Mouse (Mus musculus): ENCODE measurements around the gene Fgfr2. TPM values are rescaled to one million over a fixed set of nuclear protein-coding genes. Genes with fewer than 3 reads are reported as not detected.

Gene Fgfr2
- polyA plus RNA-seq, 2 experiments from 2014 or later: not detected

DNA sequence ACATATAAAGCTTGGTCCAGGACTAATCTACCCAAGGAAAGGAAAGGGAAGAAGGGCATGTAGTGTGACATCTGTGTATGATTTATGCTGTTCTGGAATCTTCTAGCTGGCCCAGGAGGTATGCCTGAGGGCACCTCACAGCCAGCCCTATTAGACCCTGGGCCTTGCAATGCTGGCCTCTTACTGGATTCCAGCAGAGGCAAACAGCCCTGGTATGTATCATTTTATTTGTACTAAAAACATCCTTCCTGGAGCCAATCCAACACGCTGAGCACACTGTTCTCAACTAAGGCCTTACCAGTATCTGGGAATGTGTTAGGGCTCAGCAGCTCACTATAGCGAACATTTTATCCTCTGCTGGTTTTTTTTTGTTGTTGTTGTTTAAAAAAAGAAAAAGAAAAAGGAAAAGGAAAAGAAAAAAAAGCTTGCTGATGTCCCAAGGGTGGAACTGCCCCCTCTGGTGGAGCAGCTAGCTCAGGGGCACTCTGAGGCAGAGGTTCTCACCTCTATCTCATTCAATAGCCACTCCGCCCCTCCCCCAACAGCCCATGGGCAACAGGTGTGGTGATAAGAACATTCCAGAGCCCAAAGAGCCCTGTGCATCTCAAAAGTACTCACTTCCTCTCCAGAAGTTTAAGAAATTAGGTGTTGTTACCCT is 82.3 kb downstream of the Fgfr2 start:
- no peak for ATAC-seq

DNA sequence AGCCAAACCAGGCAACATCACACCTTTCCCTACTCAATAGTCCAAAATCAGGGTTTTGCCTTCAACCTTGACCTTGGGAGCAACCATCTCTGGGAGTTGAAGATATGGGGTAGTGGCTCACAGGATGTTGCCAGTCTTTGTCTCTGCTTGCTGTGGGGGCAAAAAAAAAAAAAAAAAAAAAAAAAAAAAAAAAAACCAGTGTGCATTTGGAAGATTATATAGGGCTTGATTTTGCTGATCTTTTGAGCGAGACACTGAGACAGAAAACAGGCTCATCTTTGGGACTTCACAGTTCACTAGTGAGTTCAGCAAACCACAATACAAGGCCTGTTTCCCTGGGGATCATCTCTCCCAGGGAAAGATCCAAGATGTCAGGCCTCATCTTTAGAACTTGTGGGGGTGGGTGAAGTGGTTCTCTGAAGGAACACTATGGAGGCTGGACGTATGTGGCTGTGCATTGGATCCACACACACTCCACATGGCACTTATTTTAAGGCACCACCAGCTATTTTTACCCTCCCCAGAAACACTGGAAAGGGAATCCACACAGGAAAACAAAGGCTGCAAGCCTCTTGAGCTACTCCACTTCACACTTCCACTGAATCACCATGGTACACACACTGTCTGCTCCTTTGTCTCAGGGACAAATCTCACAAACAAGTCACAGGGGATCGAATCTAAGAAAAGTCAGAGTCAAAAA is 83.4 kb downstream of the Fgfr2 start:
- ATAC-seq: no peak

DNA sequence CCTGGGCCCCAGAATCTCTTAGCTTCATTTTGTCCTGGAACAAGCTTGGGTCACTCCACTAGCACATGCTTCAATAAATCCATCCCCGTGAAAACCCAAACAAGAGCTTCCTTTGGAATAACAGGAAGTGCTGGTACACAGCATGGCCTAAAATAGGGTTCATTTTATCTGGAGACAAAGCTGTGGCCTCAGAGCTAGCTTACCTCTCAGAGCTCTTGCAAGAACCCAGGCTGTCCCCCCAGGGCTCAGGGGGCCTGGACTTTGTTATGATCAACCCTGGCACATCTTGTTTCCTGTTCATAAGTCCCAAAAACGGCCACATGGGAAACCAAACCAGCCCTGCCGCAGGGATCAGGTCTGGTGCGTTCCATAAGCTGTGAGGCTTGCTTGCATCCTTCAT is 85.5 kb downstream of the Fgfr2 start:
- no peak for ATAC-seq

DNA sequence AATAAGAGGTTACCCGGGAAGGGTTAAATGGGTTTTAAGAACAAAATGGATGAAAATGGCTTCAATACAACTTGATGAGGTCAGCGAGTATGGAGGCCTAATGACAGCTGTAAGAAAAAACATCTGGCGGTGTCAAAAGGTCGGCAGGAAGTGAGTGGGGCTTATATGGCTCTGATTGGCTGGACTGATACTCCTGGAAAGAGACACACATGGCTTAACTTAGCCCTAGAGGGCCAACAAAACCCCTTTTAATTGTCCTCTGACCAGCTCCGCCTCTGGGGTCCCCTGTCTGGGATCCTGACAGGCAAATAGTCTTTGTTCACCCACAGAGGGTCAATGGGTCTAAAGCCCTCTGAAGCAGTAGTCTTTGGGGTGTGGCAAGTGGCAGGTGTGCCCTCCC is 85.9 kb downstream of the Fgfr2 start:
- no peak for ATAC-seq

DNA sequence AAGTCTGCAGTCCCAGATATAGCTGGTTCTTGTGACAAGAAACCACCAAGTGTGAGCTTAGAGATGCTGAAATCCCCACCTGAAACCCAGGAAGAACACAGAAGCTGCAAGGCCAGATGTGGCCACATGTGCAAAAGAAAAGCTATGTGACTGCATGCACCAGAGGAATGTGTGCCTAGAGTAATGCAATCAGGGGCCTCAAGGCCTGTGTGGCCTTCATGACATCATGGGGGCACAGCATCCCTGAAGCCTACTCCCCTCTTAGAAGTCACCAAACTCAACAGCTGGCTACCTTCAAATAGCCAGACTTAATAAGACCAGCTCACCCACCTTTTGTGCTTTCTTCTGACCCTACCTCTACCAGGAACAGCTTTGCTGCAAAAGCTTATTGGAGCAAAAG is 87.2 kb downstream of the Fgfr2 start:
- ATAC-seq: no peak

DNA sequence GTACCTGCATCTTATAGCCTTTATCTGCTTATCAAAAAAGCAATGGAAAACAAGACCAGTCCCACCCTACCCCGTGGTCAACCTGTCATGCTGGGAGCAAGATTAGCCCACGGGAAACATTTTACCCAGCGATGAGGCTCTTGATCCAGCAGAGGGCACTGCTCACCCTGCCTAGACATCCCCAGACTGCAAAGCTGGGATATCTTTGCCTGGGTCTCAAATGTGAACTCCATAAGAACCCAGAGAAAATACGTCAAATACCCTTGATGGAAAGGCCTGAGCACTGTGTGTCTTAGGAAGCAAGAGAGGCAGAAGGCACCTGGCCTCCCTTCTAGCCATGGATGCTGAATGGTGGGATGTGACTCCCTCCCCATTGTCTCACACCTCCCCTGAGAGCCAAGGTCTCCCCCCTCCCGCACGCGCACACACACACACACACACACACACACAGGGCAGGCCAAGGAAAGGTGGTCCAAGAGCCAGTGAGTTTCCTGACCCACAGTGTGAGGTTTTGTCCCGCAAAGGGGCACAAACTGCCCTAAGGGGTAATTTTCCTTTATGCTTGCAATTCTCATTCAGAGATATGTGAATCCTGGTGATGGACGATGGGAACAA is 90.5 kb downstream of the Fgfr2 start:
- no peak for ATAC-seq

DNA sequence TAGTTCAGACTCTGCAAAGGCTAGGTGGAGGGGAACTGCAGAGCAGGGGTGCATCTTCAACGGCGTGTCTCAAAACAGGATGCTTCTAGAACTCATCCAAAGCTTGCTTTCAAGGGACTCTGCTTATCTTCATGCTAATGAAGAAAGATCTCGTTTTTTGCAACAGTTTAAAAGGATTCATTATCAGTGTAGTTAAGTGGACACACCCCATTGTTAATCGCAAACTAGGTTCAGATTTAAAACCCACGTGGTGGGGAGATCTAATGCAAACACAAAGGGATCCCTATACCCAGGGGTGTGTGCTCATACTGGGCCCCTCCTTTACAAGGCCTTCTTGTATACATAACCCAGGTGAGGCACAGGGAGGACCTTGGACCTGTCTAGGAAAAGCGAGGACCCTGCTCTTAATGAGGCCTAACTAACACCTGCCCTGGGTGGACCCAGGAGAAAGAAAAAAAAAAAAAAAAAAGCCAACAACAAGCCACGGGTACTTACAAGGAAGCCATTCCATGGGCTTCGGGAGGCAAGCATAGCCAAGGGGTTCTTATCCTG is 93.6 kb downstream of the Fgfr2 start:
- ATAC-seq: no peak

DNA sequence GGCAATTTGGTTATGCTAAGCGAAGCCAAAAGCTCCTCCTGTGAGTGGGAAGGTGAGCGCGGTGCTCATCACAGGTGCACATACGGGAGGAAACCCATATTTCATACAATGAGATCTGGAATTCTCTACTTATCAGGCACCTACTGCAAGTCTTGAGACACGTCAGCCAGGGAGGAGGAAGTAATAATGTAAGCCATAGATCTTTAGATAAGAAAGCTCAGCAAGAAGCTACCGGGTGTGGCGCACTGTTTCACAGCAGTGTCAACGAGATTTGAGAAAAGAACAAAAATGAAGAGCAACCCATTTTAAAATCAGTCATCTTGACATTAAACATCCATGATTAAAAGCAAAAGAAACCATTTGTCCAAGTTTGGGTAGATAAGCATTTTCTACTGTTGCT is 94.1 kb downstream of the Fgfr2 start:
- ATAC-seq: no peak

DNA sequence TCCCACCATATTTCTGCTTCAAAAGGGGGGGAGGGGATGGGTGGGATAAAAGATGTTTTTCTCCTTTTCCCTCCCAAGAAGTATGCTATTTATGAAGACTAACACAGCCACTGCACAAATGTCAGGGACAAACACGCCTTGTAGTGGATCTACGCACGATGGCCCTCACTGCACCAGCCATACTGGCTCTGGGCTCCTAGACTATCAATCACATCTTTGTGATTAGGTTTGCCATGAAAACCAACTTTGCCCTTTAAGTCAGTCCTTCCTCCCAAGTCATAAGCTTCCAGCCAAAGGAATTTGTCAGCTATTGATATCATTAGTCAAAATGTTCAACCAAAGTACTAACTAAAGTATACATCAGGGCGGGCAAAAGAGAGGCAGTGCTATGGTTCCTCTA is 95.2 kb downstream of the Fgfr2 start:
- no peak for ATAC-seq

DNA sequence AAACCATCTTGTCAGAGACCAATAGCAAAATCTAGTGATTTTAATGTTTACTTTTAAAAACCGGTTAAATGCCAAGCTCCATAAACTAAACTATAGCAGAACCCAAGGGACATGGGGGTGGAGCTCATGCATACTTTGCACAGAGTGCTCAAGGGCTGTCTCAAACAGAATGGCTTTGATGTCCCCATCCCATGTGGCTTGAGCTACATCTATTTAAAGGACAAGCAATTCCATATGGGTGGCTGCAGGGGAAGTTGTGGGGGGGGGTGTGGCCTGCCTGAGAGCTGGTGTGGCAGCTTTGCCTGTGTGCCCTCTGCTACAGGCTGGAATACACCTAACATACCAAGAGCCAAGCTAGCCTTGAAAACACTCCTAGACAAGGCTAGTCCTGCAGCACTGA is 98.5 kb downstream of the Fgfr2 start:
- ATAC-seq: no peak

DNA sequence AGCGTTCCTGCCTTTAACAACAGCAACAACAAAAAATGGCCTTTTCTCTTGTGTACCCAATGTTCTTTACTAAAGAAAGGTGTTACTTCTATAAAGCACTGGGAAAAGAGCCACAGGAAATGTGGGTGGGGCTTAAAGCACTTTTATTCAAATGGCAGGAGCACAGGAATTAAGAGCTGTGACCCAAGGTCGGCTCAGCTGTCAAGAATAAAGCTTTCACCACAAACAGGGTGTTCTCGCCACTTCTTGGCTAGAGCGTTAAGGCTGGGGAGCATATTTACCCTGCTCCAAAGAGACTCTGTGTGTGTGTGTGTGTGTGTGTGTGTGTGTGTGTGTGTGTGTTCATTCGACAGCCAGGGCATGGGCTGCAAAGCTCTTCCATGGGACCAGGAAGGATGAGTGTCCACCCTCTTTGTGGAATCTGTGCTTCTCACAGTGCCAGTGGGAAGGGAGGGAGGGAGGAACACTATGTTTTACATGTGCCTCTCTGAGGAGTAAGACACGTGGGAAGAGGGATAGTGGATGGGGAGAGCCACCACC is 103.6 kb downstream of the Fgfr2 start:
- ATAC-seq: no peak

DNA sequence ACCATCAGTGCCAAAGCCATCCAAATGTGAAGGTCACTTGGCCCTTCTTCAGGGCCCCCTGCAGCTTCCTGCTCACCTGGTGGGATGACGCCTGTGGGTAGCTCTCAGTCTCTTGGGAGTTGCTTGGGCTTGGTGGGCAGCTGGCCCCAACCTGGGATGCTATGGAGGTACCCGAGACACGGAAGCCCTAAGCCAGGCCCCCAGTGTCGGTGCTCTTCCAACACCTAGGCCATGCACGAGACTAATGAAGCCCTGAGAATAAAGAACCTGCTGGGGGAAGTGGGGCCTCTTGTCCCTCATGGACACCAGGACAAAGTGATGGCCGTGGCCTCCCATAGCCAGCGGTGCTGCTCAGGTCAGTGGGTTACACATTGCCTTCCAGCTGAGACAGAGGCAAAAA is 104.2 kb downstream of the Fgfr2 start:
- no peak for ATAC-seq

DNA sequence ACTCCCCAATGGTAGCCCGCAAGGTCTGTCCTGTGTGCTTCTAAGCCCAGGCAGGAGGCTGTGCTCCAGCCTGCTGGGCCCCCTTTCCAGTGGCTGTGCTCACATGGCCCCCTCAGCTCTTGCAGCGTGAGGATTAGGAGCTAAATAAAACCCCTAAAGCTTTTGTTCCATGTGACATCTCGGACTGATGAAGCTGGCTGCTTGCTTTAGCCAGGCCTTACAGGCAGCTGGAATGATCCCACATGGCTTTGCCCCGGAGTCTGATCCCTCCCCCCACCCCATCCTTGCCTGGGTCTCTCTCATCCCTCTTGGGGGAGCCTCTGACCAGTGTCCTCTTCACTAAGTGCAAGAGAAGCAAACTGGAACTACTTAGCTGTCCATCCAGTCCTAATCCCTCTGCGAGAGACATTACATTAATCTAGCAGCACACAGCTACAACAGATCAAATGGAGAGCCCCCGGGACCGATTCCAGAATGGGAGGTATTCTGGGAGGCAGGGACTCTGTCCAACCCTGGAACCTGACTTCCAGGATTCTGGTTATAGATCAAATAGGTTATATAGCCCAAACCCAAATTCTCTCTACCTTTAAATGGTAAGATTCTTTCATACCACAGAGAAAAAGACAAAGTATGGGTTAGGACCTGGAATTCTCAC is 107.6 kb downstream of the Fgfr2 start:
- ATAC-seq: no peak

DNA sequence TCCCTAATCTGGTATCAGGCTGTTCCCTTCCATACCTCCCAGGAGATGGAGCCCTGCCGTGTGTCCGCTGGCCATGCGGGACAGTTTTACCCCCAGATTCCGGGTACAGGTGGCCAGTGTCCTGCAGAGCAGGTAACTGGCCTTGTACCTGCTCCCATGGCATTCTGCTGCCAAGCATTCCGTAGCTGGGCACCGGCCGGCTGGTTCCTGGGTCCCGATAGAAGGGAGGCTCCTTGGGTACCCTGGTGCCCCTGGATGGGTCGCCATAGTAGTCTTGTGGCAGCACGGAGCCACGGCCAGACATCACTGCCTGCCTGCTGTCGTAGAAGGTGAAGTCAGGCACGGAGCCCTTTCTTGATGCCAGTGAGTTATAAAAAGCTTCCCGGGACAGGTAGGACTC is 108.5 kb downstream of the Fgfr2 start:
- no peak for ATAC-seq

DNA sequence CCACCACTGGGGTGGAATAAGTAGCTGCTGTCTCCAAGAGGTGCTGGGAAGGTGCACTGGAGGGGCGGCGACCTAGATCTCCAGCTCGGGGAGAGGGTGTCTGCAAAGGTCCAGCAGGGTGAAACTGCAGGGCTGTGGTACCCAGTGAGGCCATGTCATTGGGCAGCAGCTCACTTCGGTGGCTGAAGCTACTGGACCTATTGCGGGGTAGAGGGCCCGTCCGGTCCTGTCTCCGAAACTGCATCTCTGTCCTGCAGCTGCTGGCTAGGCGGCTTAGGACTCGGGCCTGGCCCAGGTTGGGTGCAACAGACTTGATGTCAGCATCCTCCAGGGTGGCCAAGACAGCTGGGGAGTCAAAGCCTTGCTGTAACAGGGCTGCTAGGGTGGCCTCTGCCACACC is 109.2 kb downstream of the Fgfr2 start:
- no peak for ATAC-seq

DNA sequence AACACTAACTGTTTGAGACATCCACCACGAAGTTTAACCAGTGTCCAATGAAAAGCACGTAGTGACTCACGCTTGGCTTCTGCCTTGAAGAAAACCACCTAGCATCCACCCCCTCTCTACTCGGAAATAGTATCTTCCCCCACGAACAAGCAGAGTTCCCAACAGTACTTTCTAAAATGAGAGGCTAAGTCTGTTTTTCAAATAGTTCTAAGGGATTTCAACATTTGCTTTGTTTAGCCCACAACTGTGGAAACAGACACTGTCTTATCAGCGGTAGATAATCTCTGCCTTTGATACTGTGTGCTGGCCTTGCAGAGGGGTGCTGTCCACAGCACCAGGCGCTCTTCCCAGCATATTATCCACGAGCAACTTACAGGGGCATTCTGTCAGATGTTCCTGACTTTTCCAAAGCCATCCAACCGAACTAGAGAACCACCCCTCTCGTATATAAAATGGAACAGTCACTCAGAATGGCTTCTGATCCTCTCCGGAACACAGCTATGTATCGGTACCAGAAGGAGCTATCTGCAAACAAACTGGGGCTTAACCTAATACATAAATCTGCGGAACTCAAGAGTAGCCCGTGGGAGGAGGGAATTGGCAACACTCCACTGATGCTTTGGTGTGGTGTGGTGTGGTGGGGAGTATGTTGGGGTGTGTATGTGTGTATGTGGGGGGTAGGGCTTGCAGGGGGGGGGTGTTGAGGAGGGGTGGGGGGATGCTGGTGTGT is 110.3 kb downstream of the Fgfr2 start:
- no peak for ATAC-seq

DNA sequence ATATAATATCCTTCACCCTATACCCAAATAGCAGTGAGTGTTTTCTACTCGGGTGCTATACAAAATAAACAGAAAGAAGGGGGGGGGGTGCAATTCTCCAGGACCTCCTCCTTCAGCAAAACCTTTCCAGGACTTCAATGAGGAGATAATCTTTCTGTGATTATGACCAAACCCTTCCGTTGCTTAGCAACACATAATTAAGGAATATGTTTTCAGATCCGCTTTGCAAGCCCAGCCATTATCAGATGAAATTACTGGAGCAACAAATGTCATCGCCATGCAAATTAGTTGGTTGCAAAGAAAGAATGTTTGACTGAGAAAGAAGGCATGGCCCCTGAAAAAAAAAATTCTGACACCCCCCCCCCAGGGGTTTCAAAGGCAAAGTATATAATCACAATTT is 111.5 kb downstream of the Fgfr2 start:
- ATAC-seq: no peak

DNA sequence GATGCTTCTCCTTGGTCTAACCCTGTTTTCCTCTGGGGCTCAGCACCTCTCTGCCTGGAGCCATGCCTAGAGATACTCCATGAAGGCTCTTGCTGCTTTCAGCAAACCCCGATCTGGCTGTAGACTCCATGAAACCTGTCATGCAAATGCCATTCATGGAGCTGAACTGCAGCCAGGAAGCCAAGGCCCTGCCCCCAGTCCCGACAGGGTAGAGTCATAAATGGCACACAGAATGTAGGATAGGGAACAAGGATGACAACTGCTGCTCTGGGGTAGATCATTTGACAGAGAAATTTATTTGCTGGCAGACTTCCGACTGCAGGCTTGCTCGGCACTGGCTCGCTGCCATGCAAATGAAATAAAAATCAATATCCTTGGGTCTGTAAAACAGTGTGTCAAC is 112.0 kb downstream of the Fgfr2 start:
- no peak for ATAC-seq

DNA sequence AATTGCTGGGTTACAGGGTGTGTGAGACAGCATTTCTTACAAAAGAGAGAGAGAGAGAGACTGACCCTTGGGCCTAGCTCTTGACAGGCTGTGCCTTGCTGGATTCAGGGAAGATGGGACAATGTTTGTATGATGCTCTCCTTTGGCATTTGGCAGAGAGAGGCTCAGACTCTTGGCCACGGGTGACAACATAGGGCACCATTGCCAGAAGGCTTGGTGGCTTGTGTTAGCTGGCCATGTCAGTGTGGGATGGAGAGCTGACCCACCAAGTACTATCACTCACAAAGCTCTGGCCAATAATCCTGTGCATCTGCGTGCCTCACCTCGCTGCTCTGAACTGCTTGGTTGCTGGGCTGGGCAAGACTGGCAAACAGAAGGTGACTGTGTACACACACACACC is 112.7 kb downstream of the Fgfr2 start:
- no peak for ATAC-seq

DNA sequence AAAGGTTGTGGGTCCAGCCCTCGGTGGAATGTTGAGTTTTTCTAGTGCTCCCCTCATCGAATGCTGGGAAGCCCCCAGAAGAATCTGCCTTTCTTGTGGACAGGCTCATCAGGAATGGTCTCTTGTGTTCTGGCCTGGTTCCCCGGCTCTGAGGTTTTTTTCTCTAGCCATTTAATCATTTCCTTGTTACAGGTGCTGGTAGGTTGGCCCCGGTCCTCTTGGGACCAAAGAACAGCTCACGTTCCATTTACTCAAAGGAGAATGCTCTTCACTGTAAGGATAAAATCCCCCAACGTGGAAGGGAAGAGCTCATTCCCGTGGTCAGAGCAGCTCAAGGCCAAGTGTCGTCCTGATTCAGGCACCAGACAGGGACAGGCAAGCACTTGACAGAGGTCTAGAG is 113.5 kb downstream of the Fgfr2 start:
- ATAC-seq: no peak

DNA sequence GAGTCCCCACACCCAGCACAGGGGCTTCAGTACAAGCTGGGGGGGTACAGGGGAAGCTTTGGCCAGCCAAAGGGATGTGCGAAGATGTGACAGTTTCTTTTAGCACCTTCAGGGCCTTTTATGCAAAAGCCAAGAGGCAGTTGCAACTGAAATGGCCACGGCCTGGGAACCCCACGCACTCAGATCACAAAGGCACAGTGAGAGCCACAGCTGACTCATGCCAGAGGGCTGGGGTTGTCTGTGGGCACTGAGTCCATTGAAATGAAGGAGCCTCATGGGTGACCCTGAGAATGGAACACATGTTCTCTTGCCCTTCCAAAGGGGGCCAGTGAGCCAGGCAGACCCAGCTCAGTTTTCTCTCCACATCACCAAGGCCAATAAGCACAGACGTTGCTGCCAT is 114.5 kb downstream of the Fgfr2 start:
- ATAC-seq: no peak

DNA sequence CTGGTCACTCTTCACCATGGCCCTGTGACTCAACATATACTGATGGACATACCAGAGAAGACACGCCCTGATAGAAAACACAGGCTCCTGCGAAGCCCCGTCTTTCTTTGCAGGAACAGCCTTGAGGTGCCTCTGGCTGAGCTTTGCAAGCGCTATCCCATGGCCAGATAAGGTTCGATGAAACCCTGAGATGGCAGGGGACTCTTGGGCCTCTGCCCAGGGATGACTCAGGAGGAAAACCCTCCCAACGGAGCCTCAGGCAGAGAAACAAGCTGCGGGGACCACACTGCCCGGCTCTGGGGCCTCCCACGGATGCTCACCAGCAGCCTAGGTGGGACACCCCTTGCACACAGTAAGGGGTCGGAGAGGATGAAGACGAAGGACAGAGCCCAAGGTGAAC is 115.8 kb downstream of the Fgfr2 start:
- no peak for ATAC-seq

DNA sequence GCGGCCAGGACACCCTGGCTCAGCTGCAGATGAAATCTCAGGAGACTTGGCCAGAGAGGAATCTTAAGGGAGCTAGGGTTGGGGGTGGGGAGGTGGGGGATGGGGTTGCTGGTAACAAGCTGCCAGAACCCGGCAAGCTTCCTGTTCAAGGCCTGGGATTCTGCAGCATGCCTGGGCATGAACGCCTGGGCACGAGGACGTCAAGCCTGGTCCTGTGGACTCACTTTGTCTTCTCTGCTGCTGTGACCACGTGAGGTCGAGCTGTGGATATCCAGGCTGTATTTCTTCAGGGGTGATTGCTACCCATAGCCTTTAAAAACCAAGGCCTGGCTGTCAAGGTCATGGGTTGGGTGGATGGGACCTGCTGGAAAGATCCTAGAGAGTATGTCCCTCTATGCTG is 117.4 kb downstream of the Fgfr2 start:
- no peak for ATAC-seq

Data from activated CD4-positive, CD25-positive, alpha-beta regulatory T cell, adult 4 months (primary cell).